Mouse (Mus musculus) thymus, postnatal 10 days (tissue): ENCODE measurements around the gene Olfr1102.

ENCODE experiments used
- DNase-seq, 2 experiments: peaks; one replicate each; pipeline ENCODE4 v3.0.0; 2021; ENCODE audit warnings: low spot score in 2 of 2

Gene Olfr1102

GRCm38 (mm10) chr2:86998098-86998497 is at the start of gene Olfr1102:
Olfr1102 (plus strand) TSS chr2:86998398.
- DNase-seq: no peak

- DNase-seq: no peak
These were observed 37.6 kb upstream of the Olfr1102 start, which contains the start of gene Olfr1099 for GRCm38 (mm10) chr2:86960593-86960992. Olfr1099 (minus strand) TSS chr2:86960693.

GRCm38 (mm10) chr2:86979854-86980253 is 18.3 kb upstream of the Olfr1102 start, which contains the start of gene Olfr1100:
Olfr1100 (minus strand) TSS chr2:86979954.
- DNase-seq: no peak

GRCm38 (mm10) chr2:86991121-86991520 is 7.1 kb upstream of the Olfr1102 start, which contains the start of gene Olfr1101:
Olfr1101 (minus strand) TSS chr2:86991221.
- no peak for DNase-seq

GRCm38 (mm10) chr2:87026980-87027379 is 28.8 kb downstream of the Olfr1102 start, which contains the start of gene Olfr1104:
Olfr1104 (minus strand) TSS chr2:87027080.
- DNase-seq: no peak

GRCm38 (mm10) chr2:87036431-87036830 is 38.2 kb downstream of the Olfr1102 start, which contains the start of gene Olfr1105:
Olfr1105 (minus strand) TSS chr2:87036531.
- no peak for DNase-seq

- DNase-seq: no peak
These were observed 54.0 kb downstream of the Olfr1102 start, which contains the start of gene Olfr1106 for GRCm38 (mm10) chr2:87052173-87052572. Olfr1106 (minus strand) TSS chr2:87052273.
